Mouse (Mus musculus) layer of hippocampus, postnatal 10 days (tissue): ENCODE measurements at regions not wholly inside any gene's neighbourhood (a gene's known extent, or its start where the extent isn't known, plus 50 kb on each side); places are given as distances from the start of the nearest gene placed in this dataset.

ENCODE experiments used
- DNase-seq, 2 experiments: peaks; one replicate each; pipeline ENCODE4 v3.0.0; 2021; ENCODE audit warnings: low spot score in 2 of 2

DNA sequence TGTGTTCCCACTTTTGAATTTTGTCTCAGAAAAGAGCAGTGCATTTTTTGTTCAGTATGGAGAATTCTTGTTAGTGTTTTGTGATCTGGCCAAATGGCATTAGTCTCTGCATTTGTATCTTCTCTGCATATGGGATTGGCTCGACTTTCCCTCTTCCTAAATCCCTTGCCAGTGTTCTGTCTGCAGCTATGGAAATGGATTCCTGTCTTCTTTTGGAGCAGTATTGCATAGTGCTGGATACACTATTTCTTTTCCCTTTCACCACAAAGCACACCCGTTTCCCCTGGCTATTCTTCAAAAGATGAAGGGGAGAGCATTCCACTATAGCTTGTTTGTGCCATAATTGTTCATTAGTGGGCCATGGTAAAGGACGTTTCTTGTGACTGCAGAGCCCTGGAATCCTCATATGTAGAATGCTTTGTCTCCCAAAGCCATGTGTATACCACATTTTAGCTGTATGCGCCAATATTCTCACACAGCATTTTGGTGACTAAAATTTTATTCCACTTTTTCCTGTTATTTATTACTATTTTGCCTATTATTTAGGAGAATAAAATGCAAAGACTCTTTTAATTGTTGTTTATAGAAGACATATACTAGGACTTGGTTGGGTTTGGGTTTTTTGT lies 197.8 kb downstream of the Hs3st1 start:
- DNase-seq: no peak

DNA sequence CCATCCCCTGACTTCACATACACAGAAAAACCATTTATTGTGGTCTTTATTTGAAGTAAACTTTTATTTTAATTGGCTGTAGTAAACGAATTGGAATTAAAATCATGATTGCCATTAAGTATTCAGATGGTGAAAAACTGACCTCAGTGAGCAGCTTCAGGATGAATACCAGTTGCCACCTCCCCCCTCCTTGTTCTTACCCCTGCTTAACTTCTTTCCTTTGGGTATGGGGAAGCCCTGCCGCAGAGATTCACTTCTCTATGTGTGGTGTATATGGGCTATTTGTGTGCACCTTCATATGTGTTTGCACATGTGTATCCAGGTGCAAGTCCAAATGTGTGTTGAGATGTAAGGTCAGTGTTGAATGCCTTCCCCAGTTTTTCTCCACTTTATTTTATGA lies 218.2 kb downstream of the Hs3st1 start:
- DNase-seq: no peak

DNA sequence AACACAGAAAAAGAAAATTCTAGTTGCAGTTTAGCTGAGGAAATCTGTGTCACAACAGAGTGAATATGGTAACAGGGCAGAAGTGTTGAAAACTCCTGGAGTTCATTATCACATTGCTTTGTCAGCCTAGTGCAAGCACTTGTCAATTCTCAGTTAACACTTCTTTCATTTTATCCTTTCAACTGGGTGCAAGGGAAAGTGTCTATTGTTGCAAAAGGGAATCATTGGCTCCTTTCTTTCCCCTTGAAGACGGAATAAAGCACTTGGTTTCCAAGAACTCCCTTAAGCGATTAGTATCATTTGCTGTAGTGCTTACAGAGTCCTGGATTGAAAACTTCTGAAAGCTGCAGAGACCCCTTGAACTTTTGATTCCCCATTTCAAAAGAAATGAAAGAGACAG lies 218.9 kb downstream of the Hs3st1 start:
- no peak for DNase-seq

DNA sequence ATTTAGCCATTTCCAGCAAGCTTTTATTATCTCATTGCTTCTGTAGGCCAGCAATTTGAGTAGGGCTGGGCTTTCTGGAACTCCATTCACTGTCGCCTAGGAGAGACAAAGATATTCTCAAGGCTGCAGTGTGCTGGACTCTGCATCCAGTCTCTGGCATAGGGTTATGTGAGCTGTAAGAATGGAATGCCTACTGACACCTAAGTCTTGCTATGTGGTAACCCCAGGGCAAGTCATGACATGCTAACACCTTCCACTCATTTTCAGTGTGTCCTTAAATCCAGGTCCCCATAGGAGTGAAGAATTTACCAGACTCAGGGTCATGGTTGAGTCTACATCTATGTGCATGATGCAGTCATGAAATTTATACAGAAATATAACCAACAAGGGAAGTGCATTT lies 245.0 kb downstream of the Hs3st1 start:
- DNase-seq: no peak

DNA sequence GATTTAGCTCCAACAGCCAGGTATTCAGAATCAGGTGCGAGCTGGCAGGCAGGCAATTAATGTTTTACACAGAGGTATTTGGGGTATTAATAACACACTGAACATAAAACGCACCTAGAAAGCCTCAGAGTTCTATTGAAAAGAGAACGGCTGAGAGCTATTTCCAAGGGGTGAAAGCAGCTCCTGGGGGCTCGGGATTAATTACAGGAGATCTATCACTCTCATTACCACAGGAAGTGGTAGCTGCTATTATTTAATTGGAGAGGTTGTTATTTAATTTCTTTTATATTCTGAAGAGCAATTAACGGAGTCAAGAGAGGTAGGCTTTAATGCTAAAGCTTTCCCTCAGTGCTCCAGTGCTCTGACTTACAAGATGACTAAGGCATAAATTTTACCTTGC lies 272.5 kb downstream of the Hs3st1 start:
- DNase-seq: no peak

DNA sequence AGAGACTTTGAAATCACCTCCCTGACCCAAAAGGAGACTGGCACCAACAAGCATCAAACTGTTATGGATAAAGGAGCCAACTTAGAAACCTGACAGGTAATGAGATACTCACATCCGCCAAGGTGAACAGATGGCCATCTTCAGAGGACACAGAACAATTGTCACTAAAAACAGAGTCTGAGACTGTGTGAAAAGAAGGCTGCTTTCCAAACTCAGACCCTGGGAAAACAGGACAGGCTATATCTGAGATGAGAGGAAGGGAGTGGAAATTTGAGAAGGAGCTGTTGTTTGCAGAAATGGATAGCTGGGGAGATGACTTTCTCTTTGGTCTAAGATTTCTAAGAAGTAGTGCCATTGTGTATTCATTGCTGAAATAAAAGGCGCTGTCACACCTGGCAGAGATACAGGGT lies 297.2 kb downstream of the Hs3st1 start:
- no peak for DNase-seq

DNA sequence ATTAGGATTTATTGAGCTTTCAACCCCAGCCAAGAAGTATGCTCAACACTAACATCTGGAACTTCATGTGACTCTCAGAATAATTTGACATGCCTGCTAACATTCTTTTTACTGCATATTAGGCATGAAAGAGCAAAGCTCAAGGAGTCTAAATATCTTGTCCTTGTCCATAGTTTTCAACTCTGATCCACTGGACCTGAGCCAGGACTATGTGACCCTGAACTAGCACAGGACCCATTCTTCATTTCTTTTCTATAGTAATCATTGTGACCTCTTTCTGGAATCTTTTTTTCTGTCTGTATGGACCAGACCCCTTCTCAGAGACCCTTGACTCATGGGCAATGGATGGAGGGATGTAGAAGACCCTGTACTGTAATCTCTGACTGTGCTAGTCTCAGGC lies 301.6 kb downstream of the Hs3st1 start:
- no peak for DNase-seq

DNA sequence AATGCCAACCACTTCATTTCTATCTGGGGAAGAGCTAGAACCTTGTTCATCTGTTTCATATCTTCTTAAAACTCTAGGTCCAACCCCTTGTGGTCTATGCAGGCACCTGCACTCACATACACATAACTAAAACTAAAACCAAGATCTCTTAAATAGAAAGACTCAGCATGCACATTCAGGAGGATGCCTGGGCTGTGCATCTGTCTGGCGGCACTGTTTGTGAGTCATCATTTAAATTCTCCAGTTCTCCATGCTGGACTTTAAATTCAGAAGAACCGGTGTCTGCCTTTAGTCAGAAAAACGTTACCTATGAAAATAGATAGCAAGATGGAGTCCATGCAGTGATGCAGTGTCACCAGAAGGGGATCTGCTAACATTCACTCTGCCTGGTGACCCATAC lies 314.5 kb downstream of the Hs3st1 start:
- no peak for DNase-seq

DNA sequence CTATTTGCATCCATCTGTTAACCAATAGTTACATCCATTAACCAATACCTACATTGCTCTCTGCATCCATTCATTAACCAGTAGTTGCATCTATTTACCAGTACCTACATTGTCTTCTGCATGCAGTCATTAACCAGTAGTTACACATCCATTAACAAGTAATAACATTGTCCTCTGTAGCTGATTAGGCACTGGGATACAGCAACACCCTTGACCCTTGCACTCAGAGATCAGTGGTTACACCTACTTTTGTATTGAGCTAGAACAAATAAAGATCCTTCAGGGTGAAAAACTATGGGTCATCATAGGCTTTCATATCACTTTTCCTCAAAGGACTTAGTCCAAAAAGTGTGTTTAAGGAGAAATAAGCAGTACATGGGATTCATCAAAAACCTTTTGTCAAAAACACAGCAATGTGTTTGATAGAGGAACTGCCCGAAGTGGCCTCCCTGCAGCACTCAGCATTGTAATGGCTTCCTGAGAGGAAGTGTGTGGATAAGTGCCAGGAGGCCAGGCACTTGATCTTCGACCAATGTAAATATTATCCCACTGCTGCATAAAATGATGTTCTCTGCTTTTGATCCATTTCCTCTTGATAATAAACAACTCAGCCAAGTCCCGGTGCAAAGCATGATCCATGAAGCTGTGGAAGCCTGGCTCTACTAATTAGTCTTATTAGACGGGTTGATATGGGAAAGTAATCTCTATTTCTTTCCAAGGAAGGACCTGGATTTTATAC lies 317.6 kb downstream of the Hs3st1 start:
- no peak for DNase-seq

DNA sequence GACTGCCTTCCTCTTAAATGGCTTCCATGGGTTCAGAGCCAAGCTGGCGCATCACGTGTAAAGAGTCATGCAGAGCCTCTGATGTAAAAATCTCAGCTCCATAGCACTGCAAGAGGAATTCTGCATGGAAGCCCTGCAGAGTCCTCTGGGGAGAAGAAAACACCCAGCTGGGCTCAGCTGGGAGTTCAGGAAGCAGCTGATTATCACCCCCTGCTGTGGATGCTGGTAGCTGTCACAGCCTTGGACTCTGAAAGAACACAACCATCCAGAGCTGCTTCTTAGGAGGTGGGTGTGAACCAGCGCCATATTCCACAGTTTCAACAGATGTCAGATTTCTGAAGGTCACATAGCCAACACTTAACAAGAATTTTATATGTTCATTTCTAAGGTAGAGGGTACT lies 329.2 kb downstream of the Hs3st1 start:
- no peak for DNase-seq

DNA sequence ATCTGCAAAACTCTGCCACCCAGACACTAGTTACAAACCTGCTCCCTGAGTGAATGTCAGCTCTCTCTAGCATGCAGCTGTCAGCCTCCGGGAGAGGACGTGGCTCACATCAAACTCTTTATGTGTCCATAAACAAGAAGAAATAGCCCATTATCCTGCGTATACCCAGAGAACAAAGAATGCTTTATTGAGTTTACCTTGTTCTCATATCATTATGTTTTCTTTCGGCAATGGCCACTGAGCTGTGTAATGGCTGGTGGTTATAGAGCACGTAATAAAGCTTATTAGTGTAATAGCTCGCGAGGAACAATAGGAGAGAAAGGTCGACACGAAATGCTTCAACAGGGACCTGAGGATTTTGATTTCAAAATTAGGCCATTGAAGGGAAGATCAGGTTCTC lies 331.6 kb downstream of the Hs3st1 start:
- no peak for DNase-seq

DNA sequence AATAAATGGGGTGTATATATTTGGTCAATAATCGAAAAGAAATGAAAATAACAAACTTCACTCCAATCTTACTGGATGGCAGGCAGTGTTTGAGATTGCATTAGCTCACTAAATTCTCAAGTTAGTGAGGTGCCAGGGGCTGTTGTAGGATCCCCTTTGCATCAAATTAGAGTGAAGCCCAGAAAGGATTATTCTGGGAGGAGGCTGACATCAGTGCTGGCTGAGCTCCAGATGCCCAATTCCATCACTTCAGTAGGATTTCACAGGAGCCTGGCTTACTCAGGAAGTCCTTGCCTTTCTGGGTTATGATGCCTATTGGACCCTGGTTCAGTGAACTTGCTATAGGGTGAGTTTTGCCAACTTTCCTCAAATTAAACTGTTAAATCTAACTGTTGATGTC lies 336.5 kb downstream of the Hs3st1 start:
- no peak for DNase-seq

DNA sequence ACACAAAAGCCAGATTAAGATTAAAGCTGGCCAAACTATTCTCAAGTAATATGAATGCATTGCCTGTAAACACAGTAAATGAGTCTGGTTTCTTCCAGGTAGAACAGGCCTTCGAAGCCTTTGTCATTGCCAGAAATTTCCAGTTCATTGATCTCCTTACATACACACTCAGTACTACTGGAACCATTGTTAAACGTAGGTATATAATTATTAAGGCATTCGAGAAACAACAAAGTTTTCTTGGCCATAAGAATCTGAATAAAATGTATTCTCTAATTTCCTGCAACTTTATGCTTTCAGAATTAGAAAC lies 337.5 kb downstream of the Hs3st1 start:
- no peak for DNase-seq

DNA sequence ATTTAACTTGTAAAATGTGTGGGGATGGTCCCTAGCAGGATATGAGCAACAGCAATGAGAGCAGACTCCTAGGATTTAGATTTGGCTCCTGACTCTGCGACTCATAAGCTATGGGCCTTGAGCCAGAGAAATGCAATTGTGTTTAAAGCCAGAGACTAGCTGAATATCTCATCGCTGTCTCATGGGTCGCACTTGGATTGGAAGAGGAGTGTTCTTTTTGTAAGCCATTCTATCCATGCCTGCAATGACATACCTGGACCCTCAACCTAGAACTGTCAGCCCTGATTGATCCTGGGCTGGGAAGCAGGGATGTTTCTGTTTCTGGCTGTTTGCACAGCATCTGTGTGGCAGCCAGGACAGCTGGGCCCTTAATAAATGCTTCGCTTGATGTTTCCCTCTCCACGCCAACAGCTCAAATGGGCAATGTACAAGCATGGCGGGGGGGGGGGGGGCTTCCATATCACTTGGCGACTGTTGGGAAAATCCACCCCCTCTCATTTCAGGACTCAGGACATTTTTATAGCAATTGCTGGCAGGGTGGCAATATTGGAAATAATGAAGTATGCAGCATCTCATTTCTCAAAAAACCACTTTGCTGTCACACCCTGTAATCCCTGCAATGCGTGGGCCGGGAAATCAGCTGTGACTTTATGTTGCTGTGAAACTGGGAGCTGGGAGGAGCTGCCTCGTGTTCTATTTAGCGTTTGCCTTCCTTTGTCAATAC lies 338.0 kb downstream of the Hs3st1 start:
- peak; percentile 10 to 33 for DNase-seq

DNA sequence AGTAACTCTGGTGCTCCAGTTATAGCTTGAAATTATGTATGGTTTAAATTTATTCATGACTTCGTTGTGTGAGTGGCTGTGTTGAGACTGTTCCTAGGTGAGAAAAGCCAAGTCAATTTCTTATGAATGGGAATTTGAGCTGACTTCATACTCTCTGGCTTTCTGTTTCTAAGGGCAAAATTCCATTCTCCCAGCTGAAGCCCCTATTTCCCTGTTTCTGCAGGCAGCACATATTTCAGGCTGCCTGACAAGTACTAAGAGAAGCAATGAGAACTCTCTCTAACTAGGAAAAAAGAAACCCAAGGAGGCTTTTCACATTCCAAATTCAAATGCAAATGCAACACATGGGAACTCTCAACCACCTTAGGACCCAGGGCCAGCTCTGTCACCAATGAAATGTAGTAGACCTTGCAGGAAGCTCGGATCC lies 338.7 kb downstream of the Hs3st1 start:
- DNase-seq: no peak

DNA sequence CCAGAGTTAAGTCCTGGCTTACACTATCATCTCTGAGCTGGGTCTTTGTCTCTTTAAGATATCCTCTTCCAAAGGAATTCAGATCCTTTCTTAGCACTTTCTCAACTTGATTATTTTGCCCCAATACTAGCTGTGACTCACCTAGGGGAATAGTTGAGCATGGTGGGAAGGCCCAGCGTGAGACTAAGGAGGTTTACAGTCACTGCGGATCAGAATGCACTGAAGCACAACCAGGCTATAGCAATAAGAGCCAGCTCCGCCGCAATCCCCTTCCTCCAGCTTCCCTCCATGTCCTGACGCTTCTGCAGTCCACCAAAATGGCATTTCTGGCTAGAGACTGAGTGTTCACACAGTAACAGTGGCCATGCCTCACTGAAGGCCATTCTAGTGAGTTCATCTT lies 342.5 kb downstream of the Hs3st1 start:
- DNase-seq: no peak

DNA sequence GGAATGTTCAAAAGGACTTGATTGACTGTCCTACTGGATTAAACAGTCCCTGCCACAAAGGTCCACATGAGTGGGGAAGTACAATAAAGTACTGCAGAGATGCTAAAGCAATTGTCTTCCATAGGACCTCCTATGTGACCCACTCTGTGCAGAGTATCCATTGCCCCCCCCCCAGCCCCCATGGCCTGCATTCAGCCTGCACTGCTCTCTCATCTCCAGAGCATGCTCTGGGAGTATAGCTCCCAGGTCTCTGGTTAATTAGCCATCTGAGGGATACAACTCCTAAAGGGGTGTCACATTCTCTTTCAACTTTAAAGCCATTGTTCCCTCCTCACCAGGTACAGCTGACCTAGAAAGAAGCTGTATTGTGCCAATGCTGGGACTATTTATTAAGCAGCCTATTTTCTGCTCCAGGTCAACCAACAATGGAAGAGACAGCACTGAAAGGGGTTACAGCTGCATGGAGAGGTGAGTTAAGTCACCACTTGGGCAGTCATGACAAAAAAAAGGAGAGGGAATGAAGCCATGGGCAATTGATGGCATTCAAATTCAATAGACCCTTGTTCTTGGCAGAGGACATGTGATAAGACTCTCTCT lies 364.8 kb downstream of the Hs3st1 start:
- DNase-seq: no peak

DNA sequence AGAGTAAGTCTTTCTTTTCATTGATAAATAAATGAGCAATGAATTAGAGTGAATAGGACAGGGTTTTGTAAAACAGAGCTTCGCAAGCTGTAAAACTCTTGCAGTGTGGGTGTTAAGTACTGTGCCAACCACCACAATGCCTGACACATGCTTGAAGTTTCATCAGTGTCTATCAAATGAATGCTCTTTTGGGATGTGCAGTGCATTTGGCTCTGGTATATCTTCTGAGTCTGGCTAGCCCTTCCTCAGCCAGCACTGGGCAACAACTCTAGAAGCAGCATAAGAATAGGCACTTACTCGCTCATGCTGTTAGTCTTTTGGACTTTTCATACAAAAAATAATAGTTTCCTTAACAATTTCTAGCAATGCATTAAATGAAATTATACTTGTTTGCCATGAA lies 370.9 kb downstream of the Hs3st1 start:
- no peak for DNase-seq

DNA sequence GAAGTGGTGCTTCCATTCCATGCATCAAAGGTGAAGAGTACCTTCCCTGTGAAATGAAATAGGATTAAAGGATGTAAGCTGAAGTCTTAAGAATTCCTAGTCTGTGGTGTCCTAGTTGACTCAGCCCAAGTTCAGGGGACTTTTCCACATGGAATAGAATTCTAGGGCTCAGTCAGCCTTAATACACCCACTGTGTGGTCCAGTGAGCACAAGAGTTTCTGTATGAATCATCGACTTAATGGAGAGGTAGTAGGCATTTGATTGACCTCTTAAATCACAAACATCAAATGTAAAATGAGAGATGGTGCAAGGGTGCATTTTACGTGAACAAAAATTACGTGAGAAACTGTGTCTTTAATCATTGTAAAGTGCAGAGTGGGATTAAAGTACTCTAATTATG lies 381.1 kb downstream of the Hs3st1 start:
- DNase-seq: no peak

DNA sequence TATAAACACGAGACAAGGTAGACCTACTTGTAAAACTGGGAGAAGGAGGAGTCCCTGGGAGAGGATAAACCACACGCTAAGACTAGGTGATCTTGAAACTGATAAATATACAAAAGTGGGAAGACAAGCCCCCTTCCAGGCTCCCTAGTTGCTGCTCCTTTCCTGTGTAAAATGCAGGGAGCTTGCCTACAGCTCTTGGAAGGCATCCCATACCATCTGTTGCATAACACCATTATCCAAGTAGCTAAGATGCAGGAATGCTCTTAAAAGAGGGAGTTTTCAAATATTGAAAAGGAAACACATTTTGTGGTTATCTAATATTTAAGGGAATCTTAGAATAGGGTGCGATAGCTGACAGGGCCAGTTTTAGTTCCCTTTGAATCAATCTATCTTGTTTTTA lies 406.6 kb downstream of the Hs3st1 start:
- DNase-seq: no peak

DNA sequence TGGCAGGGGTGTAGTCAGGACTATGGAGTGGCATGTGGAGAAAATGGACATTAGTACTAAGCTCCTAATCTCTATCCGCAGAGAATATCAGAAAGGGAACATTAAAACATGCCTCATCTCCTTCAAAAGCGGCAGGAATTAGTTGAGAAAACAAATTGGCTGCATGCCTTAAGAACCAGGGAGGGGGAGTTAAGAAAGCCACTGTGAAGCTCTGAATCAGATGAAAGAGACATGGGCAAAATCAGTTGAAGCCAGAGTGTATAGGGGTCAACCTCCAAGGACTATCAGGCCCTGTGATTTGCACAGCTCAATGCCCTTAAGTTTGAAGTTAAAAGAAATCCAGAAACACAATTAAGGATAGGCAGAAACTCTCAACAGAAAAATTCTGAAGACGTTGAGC lies 408.3 kb downstream of the Hs3st1 start:
- no peak for DNase-seq

DNA sequence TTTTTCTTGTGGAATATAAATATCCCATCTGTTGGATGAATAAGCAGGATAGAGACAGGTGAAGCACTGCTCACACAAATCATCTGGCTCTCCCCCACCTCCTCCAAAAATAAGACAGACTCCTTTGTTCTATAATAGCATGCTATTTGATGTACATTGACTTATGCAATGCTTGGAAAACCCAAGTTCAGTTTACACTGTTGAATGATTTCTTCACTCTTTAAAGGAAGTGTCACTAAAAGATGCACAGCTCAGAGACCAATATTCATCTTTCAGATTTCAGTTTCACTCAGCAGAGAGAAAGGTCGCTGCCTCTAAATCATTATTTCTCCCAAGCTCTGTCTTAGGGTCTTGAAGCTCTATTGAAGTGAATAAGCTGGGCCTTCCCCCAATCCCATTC lies 417.4 kb downstream of the Hs3st1 start:
- DNase-seq: no peak
